Mouse (Mus musculus): ENCODE results near the gene Prg2. TPM values are rescaled to one million over a fixed set of nuclear protein-coding genes. Genes with fewer than 3 reads are reported as not detected.

Gene Prg2
- polyA plus RNA-seq, 1 experiment from 2014 or later = not detected

DNA sequence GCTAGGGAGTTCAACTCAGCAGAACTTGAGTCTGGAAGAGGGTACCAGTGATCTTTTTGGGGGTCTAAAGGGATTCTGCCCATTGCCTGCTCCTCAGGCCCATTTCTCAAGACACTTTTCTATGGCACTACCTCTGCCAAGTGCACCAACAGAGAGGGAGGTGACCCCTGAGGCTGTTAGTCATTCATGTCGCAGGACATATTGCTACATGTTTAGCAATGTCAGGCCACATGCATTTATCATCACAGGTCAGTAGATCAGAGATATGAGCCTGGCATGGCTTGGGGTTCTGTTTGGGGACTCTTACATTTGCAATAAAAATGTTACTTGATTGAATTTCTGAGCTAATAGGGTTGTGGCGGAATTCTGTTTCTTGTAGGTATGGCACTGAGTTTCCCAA is 4.7 kb upstream of the Prg2 start:
- ATAC-seq (replicated peaks; ENCODE audit: low FRiP score, low TSS enrichment, low read depth) = no peak

DNA sequence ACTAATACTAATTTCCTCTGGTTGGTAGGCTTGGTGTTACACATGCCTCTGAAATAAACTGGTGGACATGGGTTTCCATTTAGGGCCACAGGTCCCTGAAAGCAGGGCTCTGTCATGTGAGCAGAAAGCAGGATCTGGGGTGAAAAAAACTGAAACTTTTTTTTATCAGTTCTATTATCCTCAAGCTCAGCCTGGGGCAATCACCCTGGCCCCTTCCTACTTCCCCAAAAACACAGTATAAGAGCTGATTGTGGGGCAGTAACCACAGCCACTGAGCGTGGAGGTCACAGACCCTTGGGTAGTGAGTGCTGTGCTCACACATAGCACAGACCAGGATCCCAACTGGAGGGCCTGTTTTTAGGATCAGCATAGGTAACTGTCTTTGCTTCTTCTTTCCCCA is 7.7 kb downstream of the Prg2 start, which contains the start of gene Prg3:
Gene Prg3, plus strand, starts transcription at position 286 of the 400 bp plus-strand sequence.
- Histone ChIP-seq H3K4me2 (ENCODE audit: low read length) (no peak within 1 kb of the TSS), H3K36me3 (ENCODE audit: control insufficient read depth, insufficient read depth, low read length) (no peaks in the 10 kb centered on the region), H3K4me3 (ENCODE audit: low read depth, low read length) (no peak within 1 kb of the TSS), H3K27me3 (replicated peaks; ENCODE audit: control insufficient read depth, insufficient read depth, low read length) (no peaks in the 10 kb centered on the region), H3K9me3 (ENCODE audit: control insufficient read depth, low read length) (no peaks in the 10 kb centered on the region), H3K27ac (ENCODE audit: low read depth) (no peak within 1 kb of the TSS), H3K9ac (ENCODE audit: low read length) (no peak within 1 kb of the TSS), H3K4me1 (replicated peaks; ENCODE audit: control insufficient read depth, insufficient read depth, low read length) (no peaks in the 10 kb centered on the region)
- ATAC-seq (replicated peaks; ENCODE audit: low FRiP score, low TSS enrichment, low read depth) = no peak
- 83% methylated on average over 1 of the region's 1 CpGs for WGBS
- no peak for DNase-seq (ENCODE audit: low spot score)

More for the DNA sequence above, 4.7 kb upstream of the Prg2 start:
- H3K27me3 ChIP-seq (replicated peaks; ENCODE audit: control insufficient read depth, insufficient read depth, low read length) = no peaks in the 10 kb centered on the region
- H3K4me1 ChIP-seq (replicated peaks; ENCODE audit: control insufficient read depth, insufficient read depth, low read length) = 0 out of 2 replicates have a peak, but pooled peaks cover 3% of the 10 kb centered on the region
- DNase-seq (ENCODE audit: low spot score) = no peak
- H3K27ac ChIP-seq (ENCODE audit: low read depth) = no peak overlapping the region
- H3K4me3 ChIP-seq (ENCODE audit: low read depth, low read length) = no peak overlapping the region
- H3K36me3 ChIP-seq (ENCODE audit: control insufficient read depth, insufficient read depth, low read length) = no peaks in the 10 kb centered on the region
- H3K9ac ChIP-seq (ENCODE audit: low read length) = no peak overlapping the region
- WGBS = 88% methylated on average over 2 of the region's 2 CpGs
- no peaks in the 10 kb centered on the region for H3K9me3 ChIP-seq (ENCODE audit: control insufficient read depth, low read length)
- H3K4me2 ChIP-seq (ENCODE audit: low read length) = no peak overlapping the region

DNA sequence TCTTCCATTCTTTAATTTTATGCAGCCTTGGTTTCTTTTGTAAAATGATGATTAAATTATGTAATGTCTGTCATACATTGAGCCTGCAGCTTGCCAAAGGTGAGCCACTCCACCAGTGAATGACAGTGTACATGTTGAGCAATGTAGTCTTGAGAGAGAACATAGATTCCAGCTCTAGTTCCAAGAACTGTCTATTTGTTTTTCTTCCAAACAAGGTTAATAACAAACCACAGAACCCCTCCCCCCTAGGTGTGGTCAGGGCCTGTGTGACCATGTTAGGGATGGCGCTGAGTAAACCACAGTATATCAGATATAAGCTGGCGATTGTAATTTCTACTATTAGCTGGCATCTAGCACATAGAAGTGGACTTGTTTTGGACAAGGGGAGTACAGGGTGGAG is 16.1 kb downstream of the Prg2 start:
- Histone ChIP-seq H3K27me3 (replicated peaks; ENCODE audit: control insufficient read depth, insufficient read depth, low read length) (no peaks in the 10 kb centered on the region), H3K27ac (ENCODE audit: low read depth) (no peak overlapping the region), H3K4me3 (ENCODE audit: low read depth, low read length) (no peak overlapping the region), H3K4me2 (ENCODE audit: low read length) (no peak overlapping the region), H3K9me3 (ENCODE audit: control insufficient read depth, low read length) (no peaks in the 10 kb centered on the region), H3K4me1 (replicated peaks; ENCODE audit: control insufficient read depth, insufficient read depth, low read length) (no peaks in the 10 kb centered on the region), H3K9ac (ENCODE audit: low read length) (no peak overlapping the region), H3K36me3 (ENCODE audit: control insufficient read depth, insufficient read depth, low read length) (no peaks in the 10 kb centered on the region)
- DNase-seq (ENCODE audit: low spot score) = peak; percentile 20
- 90% methylated on average over 2 of the region's 2 CpGs for WGBS
- no peak for ATAC-seq (replicated peaks; ENCODE audit: low FRiP score, low TSS enrichment, low read depth)

DNA sequence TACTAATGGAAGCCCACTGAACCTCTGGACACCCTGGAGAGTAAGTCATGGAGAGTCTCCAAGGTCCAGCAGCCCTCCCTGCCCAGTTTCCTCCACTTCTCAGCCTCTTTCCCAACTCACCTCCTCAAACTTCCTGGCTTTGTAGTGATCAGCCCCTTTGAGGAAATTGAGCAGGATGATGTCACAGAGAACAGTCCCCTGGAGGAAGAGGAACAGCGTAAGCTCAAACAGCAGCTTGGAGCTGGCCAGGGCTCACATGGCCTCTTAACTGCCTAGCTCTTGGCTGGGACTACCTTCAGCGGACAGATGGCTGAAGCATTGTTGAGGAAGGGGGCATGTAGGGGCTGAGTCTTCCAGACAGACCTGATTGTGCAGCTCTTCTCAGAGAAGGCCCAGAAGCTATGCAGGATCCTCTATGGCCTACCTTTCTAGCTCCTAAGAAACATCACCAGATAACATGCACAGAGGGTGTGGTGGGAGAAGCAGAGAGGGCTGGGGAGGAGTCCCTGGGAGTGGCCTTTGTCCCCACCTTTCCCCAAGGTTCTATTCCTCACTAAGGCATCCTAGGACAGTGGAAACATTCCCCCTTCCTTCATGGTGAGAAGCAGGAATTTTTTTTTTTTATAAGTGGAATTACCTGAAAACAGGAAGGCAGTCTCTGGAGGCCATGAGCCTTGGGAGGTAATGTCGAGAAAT is 19.4 kb downstream of the Prg2 start:
- H3K4me3 ChIP-seq (ENCODE audit: low read depth, low read length) = no peak overlapping the region
- peak overlapping the region; percentile 41; the same call in 1 of the 2 replicates for H3K27ac ChIP-seq (ENCODE audit: low read depth)

DNA sequence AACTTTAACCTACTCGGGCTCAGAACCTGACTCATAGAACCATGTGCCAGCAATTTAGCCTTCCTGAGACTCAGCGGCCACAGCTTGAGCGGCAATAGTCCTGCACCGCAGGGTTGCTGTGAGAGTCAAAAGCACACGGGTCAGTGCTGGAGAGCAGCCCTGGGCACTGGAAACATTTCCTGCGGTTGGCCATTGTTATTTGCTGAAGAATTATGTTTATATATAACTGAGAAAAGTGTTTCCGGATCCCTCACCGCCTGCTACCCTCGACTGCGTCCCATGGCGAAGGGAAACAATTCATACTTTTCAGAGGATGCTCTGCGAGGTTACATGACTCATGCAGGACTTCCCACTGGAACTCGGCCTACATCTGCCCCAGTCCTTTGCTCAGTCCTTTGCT is 21.2 kb downstream of the Prg2 start:
- no peak overlapping the region for H3K4me3 ChIP-seq (ENCODE audit: low read depth, low read length)
- DNase-seq (ENCODE audit: low spot score) (no peak), ATAC-seq (replicated peaks; ENCODE audit: low FRiP score, low TSS enrichment, low read depth) (0 out of 2 replicates have a peak, but pooled peaks have one; percentile 16)
- H3K4me2 ChIP-seq (ENCODE audit: low read length) = no peak overlapping the region
- H3K36me3 ChIP-seq (ENCODE audit: control insufficient read depth, insufficient read depth, low read length) = no peaks in the 10 kb centered on the region
- H3K4me1 ChIP-seq (replicated peaks; ENCODE audit: control insufficient read depth, insufficient read depth, low read length) = no peaks in the 10 kb centered on the region
- WGBS = 67% methylated on average over 13 of the region's 13 CpGs
- no peak overlapping the region for H3K27ac ChIP-seq (ENCODE audit: low read depth)
- no peaks in the 10 kb centered on the region for H3K9me3 ChIP-seq (ENCODE audit: control insufficient read depth, low read length)
- no peaks in the 10 kb centered on the region for H3K27me3 ChIP-seq (replicated peaks; ENCODE audit: control insufficient read depth, insufficient read depth, low read length)
- H3K9ac ChIP-seq (ENCODE audit: low read length) = no peak overlapping the region

More for the DNA sequence above, 19.4 kb downstream of the Prg2 start:
- no peaks in the 10 kb centered on the region for H3K36me3 ChIP-seq (ENCODE audit: control insufficient read depth, insufficient read depth, low read length)
- DNase-seq (ENCODE audit: low spot score) (no peak), ATAC-seq (replicated peaks; ENCODE audit: low FRiP score, low TSS enrichment, low read depth) (no peak)
- H3K4me1 ChIP-seq (replicated peaks; ENCODE audit: control insufficient read depth, insufficient read depth, low read length) = no peaks in the 10 kb centered on the region
- H3K4me2 ChIP-seq (ENCODE audit: low read length) = no peak overlapping the region
- H3K9ac ChIP-seq (ENCODE audit: low read length) = no peak overlapping the region
- WGBS = 77% methylated on average over 3 of the region's 3 CpGs
- no peaks in the 10 kb centered on the region for H3K27me3 ChIP-seq (replicated peaks; ENCODE audit: control insufficient read depth, insufficient read depth, low read length)
- no peaks in the 10 kb centered on the region for H3K9me3 ChIP-seq (ENCODE audit: control insufficient read depth, low read length)

DNA sequence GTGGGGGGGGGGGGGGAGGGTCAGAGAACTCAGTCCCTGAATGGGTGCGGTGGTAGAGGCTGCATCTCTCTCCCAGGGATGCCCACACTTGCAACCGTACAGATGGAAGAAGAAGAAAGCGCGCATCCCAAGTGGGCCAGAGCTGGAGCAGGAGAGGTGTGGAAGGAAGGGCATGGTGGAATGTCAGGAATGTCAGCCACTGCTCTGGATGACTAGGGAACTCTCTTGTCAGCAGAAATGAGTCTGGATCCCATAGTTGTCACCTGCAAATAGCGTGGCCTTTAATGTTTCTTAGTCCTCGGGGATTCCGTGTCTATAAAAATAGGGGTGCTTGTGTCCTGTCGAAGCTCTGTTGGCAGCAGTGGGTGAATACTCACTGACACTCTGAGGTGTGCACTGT is 22.3 kb downstream of the Prg2 start:
- WGBS = 56% methylated on average over 8 of the region's 8 CpGs
- ATAC-seq (replicated peaks; ENCODE audit: low FRiP score, low TSS enrichment, low read depth) = no peak
- DNase-seq (ENCODE audit: low spot score) = no peak
- Histone ChIP-seq H3K4me1 (replicated peaks; ENCODE audit: control insufficient read depth, insufficient read depth, low read length) (no peaks in the 10 kb centered on the region), H3K27me3 (replicated peaks; ENCODE audit: control insufficient read depth, insufficient read depth, low read length) (no peaks in the 10 kb centered on the region), H3K4me2 (ENCODE audit: low read length) (no peak overlapping the region), H3K36me3 (ENCODE audit: control insufficient read depth, insufficient read depth, low read length) (no peaks in the 10 kb centered on the region), H3K4me3 (ENCODE audit: low read depth, low read length) (no peak overlapping the region), H3K9ac (ENCODE audit: low read length) (no peak overlapping the region), H3K9me3 (ENCODE audit: control insufficient read depth, low read length) (no peaks in the 10 kb centered on the region), H3K27ac (ENCODE audit: low read depth) (no peak overlapping the region)

DNA sequence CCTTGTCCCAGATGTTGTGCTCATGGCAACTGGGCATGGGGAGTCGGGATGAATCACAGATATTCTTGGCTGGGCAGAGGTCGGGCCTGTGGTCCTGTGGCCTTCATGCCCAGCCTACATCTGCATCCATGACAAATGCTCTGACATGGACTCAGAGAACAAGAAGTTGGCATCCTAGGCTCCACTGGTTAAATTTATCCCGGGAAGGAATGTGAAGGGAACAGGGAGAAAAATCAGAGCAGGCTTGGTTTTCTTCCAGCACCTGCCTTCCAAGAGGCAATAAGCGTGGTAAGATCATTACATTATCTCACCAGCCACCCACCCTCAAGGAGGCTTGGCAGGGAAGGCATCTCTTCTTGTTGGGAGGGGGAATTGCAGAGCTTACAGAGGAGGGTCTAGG is 24.1 kb downstream of the Prg2 start:
- 82% methylated on average over 4 of the region's 4 CpGs for WGBS
- H3K4me2 ChIP-seq (ENCODE audit: low read length) = no peak overlapping the region
- H3K9me3 ChIP-seq (ENCODE audit: control insufficient read depth, low read length) = no peaks in the 10 kb centered on the region
- H3K27ac ChIP-seq (ENCODE audit: low read depth) = no peak overlapping the region
- H3K4me3 ChIP-seq (ENCODE audit: low read depth, low read length) = no peak overlapping the region
- no peak overlapping the region for H3K9ac ChIP-seq (ENCODE audit: low read length)
- DNase-seq (ENCODE audit: low spot score) (no peak), ATAC-seq (replicated peaks; ENCODE audit: low FRiP score, low TSS enrichment, low read depth) (no peak)
- no peaks in the 10 kb centered on the region for H3K36me3 ChIP-seq (ENCODE audit: control insufficient read depth, insufficient read depth, low read length)
- no peaks in the 10 kb centered on the region for H3K4me1 ChIP-seq (replicated peaks; ENCODE audit: control insufficient read depth, insufficient read depth, low read length)
- H3K27me3 ChIP-seq (replicated peaks; ENCODE audit: control insufficient read depth, insufficient read depth, low read length) = no peaks in the 10 kb centered on the region

DNA sequence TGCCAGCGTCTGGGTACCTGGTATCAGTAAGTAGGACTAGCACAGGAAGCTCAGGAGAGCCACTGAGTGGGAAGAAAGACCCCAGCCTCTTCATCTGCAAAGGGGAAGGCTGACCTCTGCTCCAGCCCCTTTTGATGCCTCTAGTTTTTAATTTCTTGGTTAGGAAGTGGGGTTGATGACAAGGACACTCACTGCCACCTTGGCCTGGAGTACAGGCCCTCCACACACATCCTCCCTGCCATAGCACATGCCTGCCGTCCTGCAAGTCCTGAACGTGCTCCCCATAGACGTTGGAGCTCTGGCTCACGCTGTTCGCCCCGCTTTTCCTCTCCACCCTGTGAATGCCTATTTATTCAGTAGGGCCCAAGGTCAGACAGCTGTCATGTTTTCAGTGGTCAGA is 26.3 kb downstream of the Prg2 start:
- ATAC-seq (replicated peaks; ENCODE audit: low FRiP score, low TSS enrichment, low read depth) (no peak), DNase-seq (ENCODE audit: low spot score) (no peak)
- Histone ChIP-seq H3K27me3 (replicated peaks; ENCODE audit: control insufficient read depth, insufficient read depth, low read length) (no peaks in the 10 kb centered on the region), H3K4me1 (replicated peaks; ENCODE audit: control insufficient read depth, insufficient read depth, low read length) (peaks cover 4% of the 10 kb centered on the region; the same call in 1 of the 2 replicates), H3K36me3 (ENCODE audit: control insufficient read depth, insufficient read depth, low read length) (no peaks in the 10 kb centered on the region), H3K9me3 (ENCODE audit: control insufficient read depth, low read length) (no peaks in the 10 kb centered on the region), H3K4me3 (ENCODE audit: low read depth, low read length) (no peak overlapping the region), H3K4me2 (ENCODE audit: low read length) (no peak overlapping the region), H3K9ac (ENCODE audit: low read length) (no peak overlapping the region), H3K27ac (ENCODE audit: low read depth) (no peak overlapping the region)
- WGBS = 73% methylated on average over 7 of the region's 7 CpGs

DNA sequence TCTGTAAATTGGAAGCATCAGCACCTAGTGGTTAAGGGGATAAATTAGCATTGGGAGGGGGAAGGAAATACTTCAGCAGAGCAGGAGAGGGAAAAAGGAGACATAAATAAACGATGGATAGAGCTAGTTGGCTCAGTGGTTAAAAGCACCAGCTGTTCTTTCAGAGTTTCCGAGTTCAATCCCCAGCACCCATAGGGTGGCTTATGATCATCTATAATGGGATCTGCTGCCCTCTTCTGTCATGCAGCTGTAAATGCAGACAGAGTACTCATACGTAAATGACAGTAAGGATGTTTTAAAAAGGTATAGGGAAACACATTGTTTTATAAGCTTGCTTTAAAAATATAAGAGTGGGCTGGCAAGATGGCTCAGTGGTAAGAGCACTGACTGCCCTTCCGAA is 27.5 kb downstream of the Prg2 start:
- no peaks in the 10 kb centered on the region for H3K27me3 ChIP-seq (replicated peaks; ENCODE audit: control insufficient read depth, insufficient read depth, low read length)
- H3K27ac ChIP-seq (ENCODE audit: low read depth) = no peak overlapping the region
- H3K4me3 ChIP-seq (ENCODE audit: low read depth, low read length) = no peak overlapping the region
- no peaks in the 10 kb centered on the region for H3K36me3 ChIP-seq (ENCODE audit: control insufficient read depth, insufficient read depth, low read length)
- no peaks in the 10 kb centered on the region for H3K9me3 ChIP-seq (ENCODE audit: control insufficient read depth, low read length)
- H3K4me1 ChIP-seq (replicated peaks; ENCODE audit: control insufficient read depth, insufficient read depth, low read length) = peaks cover 7% of the 10 kb centered on the region; the same call in 1 of the 2 replicates
- ATAC-seq (replicated peaks; ENCODE audit: low FRiP score, low TSS enrichment, low read depth) = no peak
- H3K9ac ChIP-seq (ENCODE audit: low read length) = no peak overlapping the region
- no peak for DNase-seq (ENCODE audit: low spot score)
- 33% methylated on average over 4 of the region's 4 CpGs for WGBS
- no peak overlapping the region for H3K4me2 ChIP-seq (ENCODE audit: low read length)

Data from intestine, embryonic 14.5 days (tissue).